Mouse (Mus musculus) gastrocnemius, postnatal 25 days (tissue): ENCODE results near the gene Hps3. TPM values are rescaled to one million over a fixed set of nuclear protein-coding genes. Genes with fewer than 3 reads are reported as not detected.
"Not testable (repeated sequence)": the region's sequence is repeated elsewhere in the genome, so short reads cannot be mapped to it uniquely, and the experiment has no call there.

ENCODE experiments used
- DNase-seq: peaks from one replicate; pipeline ENCODE4 v3.0.0; 2022
- long read RNA-seq, 2 experiments: library from polyadenylated mRNA; stranded (forward); transcript quantifications; one replicate each; pipeline ENCODE4 v2.0.0; 2021
- total RNA-seq, 2 experiments: library from RNA; stranded (reverse); gene quantifications; 1 replicate in 1 of 2; 2 replicates in 1 of 2; pipeline ENCODE4 v1.2.3; 2021

Gene Hps3
- 1 to 10 TPM; 3.9 to 4.7 TPM for total RNA-seq
- long read RNA-seq, experiment 1, partial matches to known transcripts: 1 of 1 reads
- long read RNA-seq, experiment 1, other reads (novel, unspliced or antisense): 0 of 1 reads
- long read RNA-seq, experiment 2, full-length matches to known transcripts: 1 of 1 reads
- long read RNA-seq, experiment 2, partial matches to known transcripts: 0 of 1 reads
- long read RNA-seq, experiment 2, other reads (novel, unspliced or antisense): 0 of 1 reads

- peak; percentile 83 for DNase-seq
These were observed at the start of gene Hps3 for GRCm38 (mm10) chr3:20034719-20035404. TSS of gene Hps3 (minus strand) at chr3:20035315.

GRCm38 (mm10) chr3:20082161-20082560, 47.0 kb upstream of the Hps3 start:
- no peak for DNase-seq

GRCm38 (mm10) chr3:20076145-20077053, 41.3 kb upstream of the Hps3 start:
- no peak for DNase-seq

- no peak for DNase-seq
These were observed 23.1 kb upstream of the Hps3 start for GRCm38 (mm10) chr3:20058197-20058541.

GRCm38 (mm10) chr3:20057306-20058196, 22.4 kb upstream of the Hps3 start, which contains the start of gene Hltf:
TSS of gene Hltf (plus strand) at chr3:20057811.
- peak; percentile 93 for DNase-seq

GRCm38 (mm10) chr3:20044736-20045135, 9.6 kb upstream of the Hps3 start:
- DNase-seq: not testable (repeated sequence)

GRCm38 (mm10) chr3:20041461-20041860, 6.3 kb upstream of the Hps3 start:
- not testable (repeated sequence) for DNase-seq

- no peak for DNase-seq
These were observed 954 bp upstream of the Hps3 start for GRCm38 (mm10) chr3:20036069-20036468.

- DNase-seq: no peak
These were observed 1.1 kb downstream of the Hps3 start for GRCm38 (mm10) chr3:20033761-20034718.

- DNase-seq: no peak
These were observed 4.3 kb downstream of the Hps3 start for GRCm38 (mm10) chr3:20030807-20031206.

- DNase-seq: no peak
These were observed 6.5 kb downstream of the Hps3 start for GRCm38 (mm10) chr3:20028640-20029039.

- DNase-seq: no peak
These were observed 7.3 kb downstream of the Hps3 start for GRCm38 (mm10) chr3:20027788-20028187.

GRCm38 (mm10) chr3:20026996-20027689, 8.0 kb downstream of the Hps3 start:
- no peak for DNase-seq

GRCm38 (mm10) chr3:20026481-20026880, 8.6 kb downstream of the Hps3 start:
- no peak for DNase-seq

GRCm38 (mm10) chr3:20023832-20024231, 11.3 kb downstream of the Hps3 start:
- DNase-seq: no peak

GRCm38 (mm10) chr3:20018076-20018475, 17.0 kb downstream of the Hps3 start:
- DNase-seq: no peak

GRCm38 (mm10) chr3:20014454-20014853, 20.7 kb downstream of the Hps3 start:
- DNase-seq: no peak

- DNase-seq: not testable (repeated sequence)
These were observed 24.2 kb downstream of the Hps3 start for GRCm38 (mm10) chr3:20010905-20011304.

GRCm38 (mm10) chr3:20010464-20010863, 24.7 kb downstream of the Hps3 start:
- DNase-seq: no peak

- no peak for DNase-seq
These were observed 27.4 kb downstream of the Hps3 start for GRCm38 (mm10) chr3:20007759-20008158.
